Mouse (Mus musculus) brain, adult 2 months (tissue): ENCODE data around the gene Hes6.
A peak's percentile ranks its signal among the peaks of the same experiment; 100 is the strongest.

Experiments used
- DNase-seq: peaks from one replicate; pipeline ENCODE4 v3.0.0; 2011; ENCODE audit warnings: low read depth, low spot score

Hes6 gene

DNA sequence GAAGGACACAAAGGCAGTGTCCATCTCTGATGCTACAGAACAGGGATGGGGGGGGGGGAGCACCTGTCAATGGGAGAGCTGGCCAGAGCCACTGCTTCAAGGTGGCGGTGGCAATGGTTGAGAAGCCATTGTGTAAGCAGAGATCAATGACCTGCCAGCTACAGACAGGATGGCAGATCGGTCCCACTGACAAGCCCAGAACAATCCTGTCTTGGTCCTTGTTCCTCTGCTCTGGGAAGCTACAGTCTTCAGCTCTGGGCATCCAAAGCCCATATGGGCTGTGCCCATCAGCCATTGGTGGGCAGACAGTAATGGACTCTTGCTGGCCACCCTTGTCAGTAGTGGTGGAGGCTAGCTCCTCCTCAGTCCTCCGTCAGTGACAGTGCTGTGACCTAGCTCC is 28.0 kb upstream of the Hes6 start:
- DNase-seq, result no peak

DNA sequence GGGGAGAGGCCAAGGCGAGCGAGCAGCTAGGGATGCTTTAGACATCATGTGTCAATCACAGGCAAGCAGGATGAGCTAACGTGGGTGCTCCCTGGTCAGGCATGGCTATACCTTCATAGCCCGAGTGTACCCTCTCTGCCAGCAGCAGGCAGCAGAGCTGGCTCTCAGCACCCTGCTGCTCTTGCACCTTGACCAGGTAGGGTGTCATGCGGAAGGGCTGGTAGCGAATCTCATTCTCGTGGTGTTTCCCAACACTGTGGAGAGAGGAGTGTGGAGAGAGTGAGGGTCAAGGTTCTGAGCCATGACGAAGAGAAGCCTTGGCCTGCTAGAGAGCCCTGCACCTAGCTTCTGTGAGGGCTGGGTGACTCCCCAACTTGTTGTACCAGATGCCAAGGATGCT is 25.9 kb upstream of the Hes6 start:
- no peak for DNase-seq

DNA sequence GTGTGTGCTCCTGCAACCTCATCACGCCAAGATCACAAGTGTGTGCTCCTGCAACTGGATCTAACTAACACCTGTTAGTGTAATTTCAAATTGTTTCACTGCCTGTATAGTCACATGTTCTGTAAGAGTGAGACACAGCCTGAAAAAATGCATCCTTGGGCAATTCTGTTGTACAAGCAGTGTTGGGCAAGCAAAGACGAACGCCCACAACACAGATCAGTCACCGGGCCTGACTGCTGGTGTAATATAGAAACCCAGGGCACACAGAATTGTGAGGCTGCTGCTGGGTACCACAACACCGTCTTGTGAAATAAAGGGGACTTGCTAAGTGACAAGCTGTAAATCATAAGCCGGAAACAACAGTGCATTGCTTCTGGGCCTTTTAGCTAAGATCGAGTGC is 23.7 kb upstream of the Hes6 start:
- DNase-seq, result no peak

DNA sequence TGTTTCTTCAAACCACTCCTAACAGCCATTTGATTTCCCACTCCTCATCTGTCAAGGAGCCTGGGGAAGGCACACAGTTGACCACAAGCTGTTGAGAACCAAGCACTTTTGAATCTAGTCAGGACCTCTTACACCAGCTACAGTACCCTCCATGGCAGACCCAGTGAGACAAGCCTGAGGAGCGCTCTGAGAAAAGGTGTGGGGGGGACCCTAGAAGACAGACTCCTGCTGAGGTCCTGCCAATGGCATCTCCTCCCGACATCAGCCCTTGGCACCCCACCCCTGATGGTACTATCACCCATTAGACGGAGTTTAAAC is 23.2 kb upstream of the Hes6 start:
- no peak for DNase-seq

DNA sequence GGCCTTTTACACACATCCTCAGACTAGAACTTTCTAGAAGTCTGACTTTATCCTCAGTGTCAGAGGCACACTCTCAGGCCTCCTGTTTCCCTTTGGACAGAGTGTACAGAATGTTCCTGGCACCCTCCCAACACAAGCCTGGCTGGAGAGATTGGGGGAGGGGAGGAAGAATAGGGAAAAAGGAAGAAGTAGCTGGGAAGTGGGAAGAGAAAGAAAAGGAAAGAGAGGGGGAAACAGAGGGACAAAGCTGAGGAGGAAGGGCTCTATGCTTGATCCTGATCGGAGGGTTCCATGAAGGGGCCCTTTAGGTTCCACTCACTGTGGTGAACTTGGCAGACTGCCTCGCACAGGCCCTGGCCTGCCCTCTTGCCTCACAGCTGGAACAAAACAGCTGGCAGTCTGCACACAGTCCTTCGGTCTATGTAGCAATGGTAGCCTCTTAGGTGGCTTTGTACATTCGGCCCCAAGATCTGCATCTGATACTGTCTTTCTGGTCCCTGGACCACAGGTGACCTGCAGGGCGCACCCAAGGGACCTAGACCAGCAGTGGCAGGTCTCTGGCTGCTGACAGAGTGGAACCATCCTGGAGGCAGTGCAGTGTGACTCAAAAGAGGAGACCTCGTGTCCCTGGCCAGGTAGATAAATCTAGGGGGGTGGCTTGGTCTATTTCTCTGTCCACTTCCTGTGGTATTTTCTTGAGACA is 22.7 kb upstream of the Hes6 start:
- DNase-seq, result peak; percentile 61

DNA sequence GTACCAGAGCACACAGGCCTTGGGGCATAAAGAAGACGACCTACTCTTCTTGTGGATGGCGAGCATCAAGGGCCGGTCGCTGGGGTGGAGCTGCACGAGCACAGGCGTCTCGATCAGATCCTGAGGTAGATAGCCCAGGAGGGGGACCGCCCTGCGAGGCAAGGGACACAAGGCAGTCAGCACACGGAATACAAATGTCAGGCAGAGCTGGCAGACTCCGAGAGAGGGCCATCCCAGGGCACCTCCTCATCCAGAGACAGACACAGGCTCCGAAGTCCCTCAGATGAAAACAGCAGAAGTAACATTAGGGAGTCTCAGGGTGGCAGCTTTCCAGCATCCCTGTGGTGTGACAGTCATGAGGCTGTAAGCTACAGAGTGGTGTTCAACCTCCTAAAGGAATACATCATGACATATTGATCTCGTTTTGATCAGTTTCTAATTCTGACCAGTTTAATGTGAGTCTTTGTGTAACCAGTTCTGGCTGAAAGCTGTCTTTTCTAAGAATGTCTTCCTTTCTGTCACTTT is 21.8 kb upstream of the Hes6 start:
- DNase-seq, result peak; percentile 25

DNA sequence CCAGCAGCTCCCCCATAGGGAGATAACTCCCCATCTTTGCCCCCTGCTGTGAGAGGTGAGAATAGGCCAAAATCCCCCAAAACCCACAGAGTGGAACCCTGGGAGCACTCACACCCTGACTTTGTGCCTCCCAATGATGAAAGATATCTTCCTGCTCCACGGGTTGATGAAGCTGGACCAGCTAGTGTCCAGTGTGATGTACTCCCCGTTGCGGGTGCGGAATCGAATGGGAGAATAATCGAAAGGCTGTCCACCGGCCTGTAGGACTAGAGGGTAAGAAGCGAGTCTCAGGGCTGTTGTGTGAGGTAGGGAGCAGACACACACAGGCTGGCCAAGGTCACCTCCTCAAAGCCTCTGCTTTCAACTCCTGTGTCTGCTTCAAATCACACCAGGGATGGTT is 21.1 kb upstream of the Hes6 start:
- DNase-seq, result no peak

DNA sequence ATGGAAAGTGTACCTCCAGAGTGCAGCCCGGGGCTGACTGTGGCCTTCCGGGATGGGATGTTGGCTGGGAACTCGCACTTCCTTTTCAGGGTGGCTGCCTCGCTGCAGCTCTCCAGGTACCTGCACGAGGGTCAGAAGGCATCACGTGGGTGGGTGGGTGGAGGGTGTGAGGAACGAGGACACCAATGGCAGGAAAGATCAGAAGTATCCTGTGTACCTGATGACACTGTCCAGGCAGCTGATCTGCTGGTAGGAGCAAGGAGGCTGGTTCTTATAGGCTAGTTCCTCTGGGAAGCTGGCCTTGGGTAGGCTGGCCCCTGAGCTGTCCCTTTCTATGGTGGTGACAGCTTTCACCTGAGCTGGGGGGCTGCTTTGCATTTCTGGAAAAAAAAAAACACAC is 16.9 kb upstream of the Hes6 start:
- DNase-seq, result no peak

DNA sequence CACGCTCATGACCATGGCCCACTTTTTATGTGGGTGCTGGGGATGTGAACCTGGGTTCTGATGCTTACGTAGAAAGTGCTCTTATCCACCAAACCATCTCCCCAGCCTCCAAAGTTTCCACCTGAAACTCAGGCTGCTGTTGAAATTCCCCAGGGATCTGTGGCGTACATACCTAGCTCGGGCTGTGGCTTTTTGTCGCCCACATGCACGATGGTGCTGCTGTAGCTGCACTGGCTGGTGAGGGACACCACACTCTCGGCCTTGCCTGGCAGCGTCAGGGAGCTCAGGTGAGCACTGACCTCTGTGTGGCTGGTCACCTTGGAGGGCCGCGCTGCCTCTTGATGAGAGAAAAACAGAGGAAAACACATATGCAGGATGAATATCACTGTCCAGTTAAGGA is 15.4 kb upstream of the Hes6 start:
- no peak for DNase-seq

DNA sequence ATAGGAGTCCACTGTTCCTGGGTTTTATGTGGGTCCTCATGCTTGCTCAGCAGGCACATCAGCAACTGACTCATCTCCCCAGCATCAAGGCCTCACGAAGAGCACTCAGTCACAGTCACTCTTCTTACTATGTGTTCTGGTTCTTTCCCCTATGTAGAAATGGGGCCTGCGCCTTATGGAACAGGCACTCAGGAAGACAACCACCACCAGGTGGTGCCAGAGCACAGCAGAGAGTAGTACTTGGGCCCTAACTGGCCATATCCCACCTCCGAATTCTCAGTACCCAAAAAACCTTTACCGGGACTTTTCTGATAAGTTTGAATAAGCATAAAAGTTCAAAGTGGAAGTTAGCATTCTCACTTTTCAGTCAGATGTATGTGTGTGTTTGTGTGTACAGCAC is 14.8 kb upstream of the Hes6 start:
- peak; percentile 90 for DNase-seq

DNA sequence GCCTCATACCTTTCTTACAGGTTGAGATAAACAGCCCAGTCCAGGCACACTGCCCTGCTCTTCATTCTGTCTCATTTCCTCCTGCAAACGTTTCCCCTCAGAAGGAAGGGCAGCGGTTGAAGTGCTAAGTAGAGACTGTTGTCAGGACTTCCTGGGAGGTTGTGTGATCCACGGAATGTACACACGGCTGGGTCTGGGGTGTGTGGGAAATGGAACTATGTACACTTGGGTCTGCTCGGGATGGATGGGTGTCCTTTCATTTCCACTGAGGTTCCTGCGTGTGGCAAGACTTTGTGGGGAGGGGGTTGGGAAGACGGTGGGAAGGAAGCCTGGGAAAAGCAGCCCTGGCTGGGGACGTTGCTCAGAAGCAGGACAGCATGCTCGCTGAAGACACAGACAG is 12.6 kb upstream of the Hes6 start:
- no peak for DNase-seq

DNA sequence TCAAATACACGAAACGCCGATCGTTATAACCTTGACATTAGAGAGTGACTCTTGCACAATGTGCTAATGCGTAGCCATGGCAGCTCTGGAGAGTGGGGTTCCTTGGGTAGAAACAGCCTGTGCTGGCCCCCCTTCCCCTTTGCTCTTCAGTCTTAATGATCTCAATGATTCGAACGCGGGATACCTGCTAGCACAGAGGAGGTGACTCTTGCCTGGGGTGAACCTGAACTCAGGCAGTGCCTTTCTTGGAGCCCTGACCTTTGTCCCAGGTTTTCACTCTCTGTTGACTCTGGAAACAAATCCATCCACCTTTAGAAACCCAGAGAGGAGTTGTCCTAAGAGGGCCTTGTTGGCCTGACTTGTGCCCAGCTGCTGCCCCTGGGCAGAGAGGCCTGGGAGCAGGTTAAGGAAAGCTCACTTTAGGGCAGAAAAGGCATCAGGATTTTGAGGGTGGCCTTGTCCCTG is 6.8 kb upstream of the Hes6 start:
- no peak for DNase-seq

DNA sequence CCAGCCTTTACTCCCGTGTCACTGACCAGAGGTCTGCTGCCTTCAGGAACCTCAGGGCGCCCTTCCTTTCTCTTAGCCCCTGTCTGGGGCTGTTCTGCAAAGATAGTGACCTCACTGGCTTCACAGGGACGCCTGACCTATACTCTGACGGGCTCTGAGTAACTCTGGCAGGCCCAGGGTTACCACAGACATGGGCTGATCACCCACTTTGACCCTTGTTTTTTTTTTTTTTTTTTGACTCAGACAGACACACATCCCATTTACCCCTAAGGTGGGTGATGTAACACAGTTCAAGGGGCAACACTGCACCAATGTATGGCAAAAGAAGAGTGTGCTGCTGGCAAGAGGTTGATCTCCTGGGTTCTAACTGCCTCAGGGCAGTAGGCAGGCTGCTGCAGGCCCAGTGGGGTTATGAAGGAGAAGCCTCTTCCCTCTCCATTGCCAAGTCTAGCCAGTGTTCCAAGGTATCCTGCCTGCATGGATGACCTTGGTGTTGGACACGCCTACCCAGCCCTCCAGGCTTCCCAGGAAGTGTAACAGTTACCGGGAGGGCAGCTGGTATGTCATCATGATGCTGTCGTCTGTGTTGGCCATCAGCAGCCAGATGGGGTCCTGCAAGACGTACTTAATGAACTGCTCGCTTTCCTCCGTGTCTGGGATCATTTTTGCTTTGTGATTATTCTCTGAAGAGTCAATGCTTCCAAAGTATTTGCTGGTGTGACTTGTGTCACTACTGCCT is 6.2 kb upstream of the Hes6 start:
- DNase-seq, result no peak

DNA sequence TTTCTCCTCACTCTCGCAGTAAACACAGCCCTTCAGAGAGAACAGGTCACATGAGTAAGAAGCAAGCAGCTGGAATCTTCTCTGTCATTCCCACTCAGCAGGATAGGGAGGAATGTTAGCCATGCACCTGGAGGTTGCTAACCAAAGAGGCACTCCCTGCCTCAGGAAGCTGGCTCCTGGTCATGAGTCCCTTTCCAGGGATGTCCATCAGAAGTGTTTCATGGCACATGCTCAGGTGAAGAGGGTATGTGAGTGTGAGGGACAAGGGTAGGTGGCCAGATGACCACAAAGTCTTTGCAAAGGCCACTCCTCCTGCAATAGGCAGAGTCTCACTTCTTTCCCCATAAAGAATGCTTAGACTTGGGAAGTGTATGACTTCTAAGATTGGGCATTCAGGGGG is 4.2 kb upstream of the Hes6 start:
- DNase-seq, result no peak

DNA sequence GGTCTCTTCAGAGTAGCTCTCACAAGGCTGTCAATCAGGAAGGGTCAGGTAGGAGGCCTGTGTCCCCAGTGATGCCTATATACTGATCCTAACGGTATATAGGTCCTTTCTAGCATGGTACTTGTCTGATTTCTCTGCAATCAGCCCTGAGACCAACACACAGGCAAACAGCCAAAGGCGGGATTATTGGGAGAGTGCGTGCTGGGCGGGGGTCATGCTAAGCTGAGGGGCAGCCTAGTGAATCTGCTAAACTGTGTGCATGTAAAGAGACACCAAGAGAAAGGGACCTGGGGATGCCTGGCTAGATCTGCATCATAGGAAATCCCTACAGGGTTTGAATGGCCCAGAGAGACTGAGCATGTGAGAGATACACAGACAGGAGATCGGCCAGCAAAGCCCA is 1.5 kb upstream of the Hes6 start:
- no peak for DNase-seq

DNA sequence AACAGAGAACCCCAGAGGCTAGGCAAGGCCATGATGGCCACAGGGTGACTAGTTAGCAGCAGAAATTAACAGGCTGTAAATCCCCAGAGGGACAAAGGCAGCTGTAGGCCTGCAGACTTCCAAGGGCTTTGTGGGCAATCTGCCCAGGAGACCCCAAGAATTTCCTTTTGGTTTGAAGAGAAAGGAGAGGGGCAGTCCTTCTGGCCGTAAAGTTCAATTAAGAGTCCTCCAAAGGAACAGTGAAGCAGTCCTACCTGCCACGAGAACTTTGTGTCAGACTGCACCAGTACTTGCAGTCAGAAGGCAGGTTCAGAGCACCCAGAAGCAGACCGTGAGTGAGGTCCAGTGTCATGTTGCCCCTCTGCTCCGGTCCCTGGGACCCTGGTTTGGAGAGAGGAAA is 1.1 kb upstream of the Hes6 start:
- no peak for DNase-seq

DNA sequence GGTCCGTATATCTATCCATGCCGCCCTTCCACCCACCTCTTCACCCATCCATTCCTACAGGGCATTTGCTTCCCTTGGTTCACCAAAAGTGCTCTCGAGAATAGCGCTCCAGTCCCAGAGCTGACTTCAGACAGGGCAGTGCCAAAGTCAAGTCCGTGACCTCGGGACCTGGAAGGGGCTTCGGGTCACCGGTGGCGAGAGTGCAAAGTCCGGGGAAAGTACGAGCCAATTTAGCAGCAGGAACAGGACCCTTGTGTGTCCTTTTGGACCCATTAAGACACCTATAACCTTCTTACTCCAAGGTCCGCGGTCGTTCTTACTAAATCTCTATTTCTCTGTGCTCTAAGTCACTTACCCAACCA is 321 bp downstream of the Hes6 start:
- no peak for DNase-seq

DNA sequence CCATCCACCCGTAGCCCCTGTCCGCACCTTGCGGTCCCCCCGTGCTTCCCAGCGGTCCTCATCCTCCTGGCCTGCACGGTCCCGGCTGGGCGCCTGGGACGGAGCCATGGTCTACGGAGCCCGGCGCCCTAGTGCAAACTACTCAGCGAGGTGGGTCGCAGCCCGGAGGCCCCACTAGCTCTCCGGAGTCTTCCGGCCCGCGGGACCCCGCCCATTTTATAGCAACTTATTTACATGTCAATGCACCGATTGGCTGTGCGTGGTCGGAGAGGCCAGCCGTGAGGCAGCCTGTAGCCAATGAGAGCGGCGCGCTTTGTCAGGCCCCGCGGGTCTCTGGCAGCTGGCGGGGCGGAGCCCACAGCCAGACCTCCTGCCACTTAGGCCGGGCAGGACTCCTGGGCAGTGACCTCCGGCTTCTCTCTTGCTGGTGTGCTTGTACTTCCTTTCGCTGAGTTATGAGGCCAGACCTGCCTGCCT is 770 bp downstream of the Hes6 start:
- DNase-seq, result peak; percentile 98

DNA sequence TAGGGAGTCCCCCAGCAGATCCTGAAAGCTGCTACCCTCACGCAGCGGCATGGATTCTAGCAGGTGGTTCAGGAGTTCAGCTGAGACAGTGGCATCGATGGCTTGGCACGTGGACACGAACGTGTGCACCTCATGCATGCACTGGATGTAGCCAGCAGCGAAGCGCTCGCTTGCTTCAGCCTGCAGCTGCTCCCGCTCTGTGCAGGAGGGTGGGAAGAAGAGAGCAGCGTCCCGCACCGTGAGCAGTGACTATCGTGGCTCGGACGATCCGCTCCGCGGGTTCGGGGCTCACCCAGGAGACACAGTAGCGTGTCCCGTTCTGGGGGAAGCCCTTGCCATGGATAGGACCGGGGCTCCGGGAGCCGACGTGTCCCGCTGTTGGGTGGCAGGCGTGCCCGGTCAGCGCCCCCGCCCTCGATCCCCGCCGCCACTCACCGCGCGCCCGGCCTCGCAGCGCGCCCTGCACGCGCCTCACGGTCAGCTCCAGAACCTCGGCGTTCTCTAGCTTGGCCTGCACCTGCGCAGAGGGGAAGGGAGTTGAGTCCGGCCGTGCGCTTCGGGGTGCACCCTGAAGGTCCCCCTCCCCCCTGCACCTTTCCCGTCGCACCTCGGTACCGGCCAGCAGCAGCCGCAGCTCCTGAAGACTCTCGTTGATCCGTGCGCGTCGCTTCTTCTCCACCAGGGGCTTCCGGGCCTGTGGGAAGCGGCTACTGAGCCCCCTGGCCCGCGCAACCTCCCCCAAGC is 1.4 kb downstream of the Hes6 start:
- DNase-seq, result peak; percentile 42

DNA sequence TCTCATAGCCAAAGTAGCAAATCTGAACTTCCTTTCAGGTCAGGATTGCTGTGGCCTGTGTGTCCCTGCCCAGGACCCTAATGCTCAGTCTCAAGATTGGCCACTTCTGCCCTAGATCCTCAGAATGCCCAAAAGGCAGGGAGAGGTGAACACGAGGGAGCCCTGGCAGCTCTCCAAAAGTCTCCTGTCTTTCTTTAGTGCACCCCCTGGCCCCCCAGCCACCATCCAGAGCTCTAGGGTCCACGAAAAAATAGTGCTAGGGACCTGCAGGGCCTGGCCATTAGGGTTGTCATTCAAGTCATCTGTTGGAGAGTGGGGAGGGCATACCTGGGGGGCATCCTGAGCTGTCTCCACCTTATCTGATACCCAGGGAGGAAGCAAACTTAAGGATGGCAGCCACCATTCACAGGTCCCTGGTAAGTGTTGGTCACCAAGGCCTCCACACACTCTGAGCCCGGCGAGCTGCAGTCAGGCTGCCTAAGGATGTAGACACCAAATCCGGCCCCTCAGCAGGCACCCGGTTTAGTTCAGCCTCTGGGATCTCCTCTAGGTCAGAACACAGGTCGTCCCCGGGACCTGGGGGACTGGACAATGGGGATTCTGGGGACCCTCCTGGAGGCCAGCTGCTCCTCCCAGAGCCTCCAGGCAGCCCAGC is 2.1 kb downstream of the Hes6 start:
- DNase-seq, result no peak

DNA sequence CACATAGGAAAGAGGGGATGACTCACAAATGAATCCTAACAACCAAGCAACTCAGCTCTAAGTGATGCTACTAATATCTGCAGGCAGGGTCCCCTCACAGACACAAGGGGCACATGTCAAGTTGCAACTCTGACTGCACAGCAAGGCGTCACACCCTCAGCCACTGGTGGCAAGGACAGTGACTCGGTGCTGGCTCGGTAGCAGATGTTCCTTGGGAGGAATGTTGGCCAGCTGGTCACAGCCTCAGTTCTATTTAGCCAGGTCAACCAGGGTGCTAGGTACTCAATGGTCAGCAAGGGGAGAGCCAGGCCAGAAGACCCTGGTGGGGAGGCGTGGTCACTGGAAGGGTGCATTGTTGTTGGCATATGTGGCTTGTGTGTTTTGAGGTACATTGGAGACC is 6.0 kb downstream of the Hes6 start:
- no peak for DNase-seq
